Mouse (Mus musculus) heart, postnatal 36 days (tissue): ENCODE data around the gene Olfr146. TPM values are rescaled to one million over a fixed set of nuclear protein-coding genes. Genes with fewer than 3 reads are reported as not detected.

Experiments used
- DNase-seq, 2 experiments: peaks; one replicate each; pipeline ENCODE4 v3.0.0; 2021 to 2022
- intact Hi-C: fragments of 180-260 bp; cut with DNase I; formaldehyde crosslinking; loops from one replicate; pipeline ENCODE4 v1.15.1; 2025
- microRNA-seq, 2 experiments: library from miRNA; unstranded; fragments of <30 nt; microRNA quantifications; one replicate each; pipeline ENCODE4 v1.2.0; 2021; ENCODE audit warnings: borderline number of aligned reads in 2 of 2
- total RNA-seq, 2 experiments: library from RNA; stranded (reverse); gene quantifications; 2 replicates each; pipeline ENCODE4 v1.2.3; 2021

Olfr146 gene
- not detected for total RNA-seq

DNA sequence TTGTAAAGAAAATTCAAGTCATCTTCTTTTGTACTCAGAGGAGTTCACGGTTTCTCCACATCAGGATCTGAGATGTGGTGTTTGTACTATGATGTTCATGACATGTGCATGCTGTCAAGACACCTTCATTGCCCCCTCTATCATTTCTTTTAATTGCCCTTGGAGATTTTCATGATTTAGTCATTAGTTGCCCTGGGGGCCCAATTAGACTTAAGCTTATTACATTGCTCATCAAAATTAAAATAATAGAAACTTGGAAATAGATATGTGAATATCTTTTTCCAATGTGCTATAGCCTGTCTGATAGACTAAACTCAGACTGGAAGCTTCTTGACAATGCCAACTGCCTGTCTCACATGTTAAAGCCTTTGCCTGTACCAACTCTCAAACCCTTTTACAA lies at the start of gene Olfr146:
Gene Olfr146 (minus strand): TSS at position 101 of the 400 bp plus-strand sequence.
- DNase-seq: no peak

GRCm38 (mm10) chr9:39064851-39065250 lies 41.7 kb upstream of the Olfr146 start, which contains the start of gene Olfr937:
Olfr937 (minus strand) TSS chr9:39064951.
- DNase-seq: no peak
- intact Hi-C loops: no loop called here

More for the DNA sequence above, at the start of gene Olfr146:
- intact Hi-C loops: no loop called here

GRCm38 (mm10) chr9:38999583-38999982 lies 23.6 kb downstream of the Olfr146 start, which contains the start of gene Olfr935:
Olfr935 (minus strand) TSS chr9:38999683.
- DNase-seq: no peak
- intact Hi-C loops: no loop called here

- intact Hi-C loops: no loop called here
- no peak for DNase-seq
These were observed 35.0 kb downstream of the Olfr146 start, which contains the start of gene Olfr934 for GRCm38 (mm10) chr9:38988215-38988614. Olfr934 (minus strand) TSS chr9:38988315.

DNA sequence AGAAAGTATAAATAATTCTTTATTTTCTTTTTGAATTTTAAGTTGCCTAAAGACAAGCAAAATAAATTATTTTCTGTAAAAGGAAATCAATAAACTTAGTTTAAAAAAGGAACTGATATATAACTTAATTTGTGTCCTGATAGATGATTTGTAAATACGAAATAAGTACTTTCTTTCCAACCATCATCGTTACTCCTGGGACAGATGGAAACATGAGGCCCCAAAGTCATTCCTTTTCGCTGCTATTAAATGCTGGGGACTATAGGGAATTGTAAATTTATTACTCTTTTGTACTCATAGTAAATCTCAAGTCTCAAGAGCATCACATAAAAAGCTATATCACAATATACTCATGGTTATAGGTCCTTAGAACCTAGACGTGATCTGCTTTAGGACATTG lies 51.2 kb downstream of the Olfr146 start, which contains the start of gene Olfr933:
Gene Olfr933 (plus strand): TSS at position 301 of the 400 bp plus-strand sequence.
- no peak for DNase-seq
- intact Hi-C loops: no loop called here

Small RNA genes lying within 50 kb of the gene (microRNA-seq; reads per million reads assigned to microRNA genes)
- gene Gm25529: 0 reads per million in 2 experiments

Other genes with a start within 250 kb of the Olfr146 start
- gene Olfr922, start 208.8 kb downstream of the Olfr146 start, total RNA-seq: not detected
- not detected for gene Olfr923, start 196.8 kb downstream of the Olfr146 start, total RNA-seq
- gene Olfr924, start 178.9 kb downstream of the Olfr146 start, total RNA-seq: not detected
- gene Olfr26, start 168.3 kb downstream of the Olfr146 start, total RNA-seq: not detected
- gene Olfr926, start 146.3 kb downstream of the Olfr146 start, total RNA-seq: not detected
- not detected for gene Olfr930, start 93.6 kb downstream of the Olfr146 start, total RNA-seq
- gene Olfr933, start 51.1 kb downstream of the Olfr146 start, total RNA-seq: not detected
- gene Olfr934, start 35.1 kb downstream of the Olfr146 start, total RNA-seq: not detected
- not detected for gene Olfr935, start 23.7 kb downstream of the Olfr146 start, total RNA-seq
- not detected for gene Olfr937, start 41.6 kb upstream of the Olfr146 start, total RNA-seq
- not detected for gene Olfr938, start 55.5 kb upstream of the Olfr146 start, total RNA-seq
- gene Olfr27, start 104.8 kb upstream of the Olfr146 start, total RNA-seq: not detected
- gene Olfr943, start 142.9 kb upstream of the Olfr146 start, total RNA-seq: not detected
- not detected for gene Olfr944, start 178.5 kb upstream of the Olfr146 start, total RNA-seq
- gene Olfr1537, start 226.6 kb upstream of the Olfr146 start, total RNA-seq: not detected